Mouse (Mus musculus) right cerebral cortex, postnatal 36 days (tissue): ENCODE data around the gene Rbl2.

ENCODE experiments used
- DNase-seq, 2 experiments: peaks; one replicate each; pipeline ENCODE4 v3.0.0; 2022; ENCODE audit warnings: low spot score in 2 of 2, mixed read lengths in 1 of 2

Gene Rbl2

GRCm38 (mm10) chr8:91159959-91160800 is 90.3 kb downstream of the Rbl2 start:
- DNase-seq = no peak

- DNase-seq = no peak
These were observed 100.3 kb downstream of the Rbl2 start for GRCm38 (mm10) chr8:91170152-91170551.

- no peak for DNase-seq
These were observed 101.1 kb downstream of the Rbl2 start for GRCm38 (mm10) chr8:91170914-91171313.

- no peak for DNase-seq
These were observed 101.7 kb downstream of the Rbl2 start for GRCm38 (mm10) chr8:91171605-91172004.
